Mouse (Mus musculus) left cerebral cortex, postnatal 4 days (tissue): ENCODE results near the gene Slc6a9. TPM values are rescaled to one million over a fixed set of nuclear protein-coding genes. Genes with fewer than 3 reads are reported as not detected.

Experiments used
- DNase-seq: peaks from one replicate; pipeline ENCODE4 v3.0.0-alpha.2; 2022
- intact Hi-C: fragments of 180-260 bp; cut with DNase I; formaldehyde crosslinking; loops from one replicate; pipeline ENCODE4 v1.15.1; 2025
- total RNA-seq, 2 experiments: library from RNA; stranded (reverse); gene quantifications; 2 replicates each; pipeline ENCODE4 v1.2.3; 2021

Gene Slc6a9
- total RNA-seq = 10 to 100 TPM; 33.4 to 34.1 TPM

DNA sequence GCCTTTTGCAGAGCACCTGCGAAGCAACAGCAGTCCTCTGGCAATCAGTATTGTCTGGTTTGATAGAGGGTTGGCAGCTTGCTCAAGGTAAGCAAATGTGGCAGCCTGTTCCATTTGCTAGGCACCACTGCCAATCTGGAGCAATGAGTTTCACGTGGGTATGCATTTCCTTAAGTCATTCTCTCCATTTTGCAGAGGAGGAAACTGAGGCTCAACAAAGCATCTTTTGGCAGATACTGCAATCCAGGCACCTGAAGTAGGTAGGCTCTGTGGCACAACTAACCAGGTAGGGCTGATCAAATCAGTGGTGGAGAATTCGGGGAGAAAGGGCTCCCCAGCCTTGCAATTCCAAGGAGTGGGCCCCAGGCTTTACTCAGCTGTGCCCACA is at the start of gene Slc6a9:
Gene Slc6a9, plus strand, starts transcription at position 50 of the 388 bp plus-strand sequence.
- no peak for DNase-seq
- intact Hi-C loops = loop anchor here (5.0 kb wide), 1 partner anchor 33 kb away; no protein-coding TSS in a partner anchor

DNA sequence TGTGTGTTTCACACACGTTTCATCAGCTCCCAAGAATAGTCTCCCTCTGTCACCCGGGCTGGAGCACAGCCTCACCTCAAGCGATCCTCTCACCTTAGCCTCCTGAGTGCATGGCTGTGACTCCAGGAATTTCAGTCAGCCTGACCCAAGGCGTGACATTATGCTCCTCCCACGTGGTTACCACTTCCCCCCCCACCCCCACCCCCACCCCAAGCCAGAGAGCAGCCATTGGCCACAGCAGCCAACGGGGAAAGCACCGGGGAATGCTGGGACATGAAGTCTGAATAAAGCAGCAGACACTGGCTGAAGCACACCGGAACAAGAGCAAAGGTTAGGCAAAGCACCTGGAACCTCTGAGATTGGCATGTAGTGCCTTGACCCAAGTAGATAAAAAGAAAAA is 47.3 kb upstream of the Slc6a9 start:
- intact Hi-C loops = no loop called here
- DNase-seq = no peak

DNA sequence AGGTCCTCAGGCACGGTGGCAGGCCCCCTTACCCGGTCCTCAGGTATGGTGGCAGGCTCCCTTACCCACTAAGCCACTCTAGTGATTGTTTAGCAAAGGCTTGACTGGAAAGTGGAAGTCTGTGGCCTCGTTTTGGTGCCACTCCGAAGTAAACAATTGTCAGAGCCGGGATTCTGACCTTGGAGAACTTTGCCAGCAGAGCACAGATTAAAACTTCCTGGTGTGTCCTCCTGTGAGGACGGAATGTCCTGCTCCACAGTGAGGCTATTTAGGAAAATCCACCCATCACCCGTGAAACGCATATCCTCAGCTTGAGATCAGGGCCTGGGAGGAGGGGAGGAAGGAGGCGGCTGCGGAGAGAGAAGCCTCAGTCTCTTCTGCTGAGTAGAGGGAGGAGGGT is 46.0 kb upstream of the Slc6a9 start:
- DNase-seq = no peak
- intact Hi-C loops = no loop called here

DNA sequence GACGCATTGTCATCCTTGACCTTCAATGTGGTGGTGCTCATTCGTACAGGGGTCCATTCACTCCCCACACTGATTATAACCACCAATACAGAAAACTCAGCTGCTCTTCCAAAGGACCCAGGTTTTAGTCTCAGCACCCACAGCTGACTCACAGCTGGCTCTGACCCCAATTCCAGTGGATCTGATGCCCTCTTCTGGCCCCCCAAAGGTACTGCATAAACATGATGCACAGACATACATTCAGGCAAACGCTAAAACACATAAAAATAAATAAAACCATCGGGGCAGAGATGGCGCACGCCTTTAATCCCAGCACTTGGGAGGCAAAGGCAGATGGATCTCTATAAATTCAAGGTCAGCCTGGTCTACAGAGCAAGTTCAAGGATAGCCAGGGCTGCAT is 34.4 kb upstream of the Slc6a9 start:
- intact Hi-C loops = no loop called here

DNA sequence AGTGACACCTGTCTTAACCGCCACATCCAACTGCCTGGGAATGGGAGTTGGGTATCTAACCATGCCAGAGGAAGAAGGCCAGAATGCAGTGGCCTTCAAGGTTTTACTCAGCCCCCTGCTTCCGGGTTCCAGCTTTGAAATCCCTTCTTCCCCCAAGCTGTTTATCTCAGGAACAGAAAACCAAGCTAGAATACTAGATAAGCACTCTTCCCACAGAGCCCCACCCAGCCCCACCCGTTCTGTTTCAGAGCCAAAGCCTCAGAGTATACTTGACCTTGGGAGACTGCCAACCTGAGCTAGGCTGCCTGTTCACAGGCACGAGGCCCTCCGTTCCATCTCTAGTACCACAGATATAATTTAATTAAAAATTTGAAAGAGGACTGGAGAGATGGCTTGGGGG is 27.3 kb upstream of the Slc6a9 start:
- intact Hi-C loops = no loop called here
- no peak for DNase-seq

More for the DNA sequence above, 34.4 kb upstream of the Slc6a9 start:
- no peak for DNase-seq

DNA sequence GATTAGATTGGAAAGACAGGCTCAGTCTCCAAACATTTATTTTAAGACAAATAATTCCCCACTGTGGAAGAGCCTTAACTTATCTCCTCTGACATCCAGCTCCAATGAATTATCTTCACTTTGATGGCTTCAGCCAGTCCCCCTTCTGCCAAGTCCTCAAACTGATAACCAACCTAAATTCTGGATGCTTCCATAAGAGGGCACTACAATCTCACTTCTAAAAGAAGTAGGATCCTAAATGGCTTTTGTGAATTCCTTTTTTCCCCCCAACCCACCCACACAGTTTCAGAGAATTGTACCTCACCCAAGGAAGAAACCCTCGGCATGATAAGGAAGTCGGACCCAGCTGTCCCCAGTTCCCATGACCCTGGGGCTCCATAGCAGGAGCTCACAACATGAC is 23.4 kb upstream of the Slc6a9 start:
- intact Hi-C loops = loop anchor here (10.0 kb wide), 1 partner anchor 274 kb away; no protein-coding TSS in a partner anchor
- no peak for DNase-seq

DNA sequence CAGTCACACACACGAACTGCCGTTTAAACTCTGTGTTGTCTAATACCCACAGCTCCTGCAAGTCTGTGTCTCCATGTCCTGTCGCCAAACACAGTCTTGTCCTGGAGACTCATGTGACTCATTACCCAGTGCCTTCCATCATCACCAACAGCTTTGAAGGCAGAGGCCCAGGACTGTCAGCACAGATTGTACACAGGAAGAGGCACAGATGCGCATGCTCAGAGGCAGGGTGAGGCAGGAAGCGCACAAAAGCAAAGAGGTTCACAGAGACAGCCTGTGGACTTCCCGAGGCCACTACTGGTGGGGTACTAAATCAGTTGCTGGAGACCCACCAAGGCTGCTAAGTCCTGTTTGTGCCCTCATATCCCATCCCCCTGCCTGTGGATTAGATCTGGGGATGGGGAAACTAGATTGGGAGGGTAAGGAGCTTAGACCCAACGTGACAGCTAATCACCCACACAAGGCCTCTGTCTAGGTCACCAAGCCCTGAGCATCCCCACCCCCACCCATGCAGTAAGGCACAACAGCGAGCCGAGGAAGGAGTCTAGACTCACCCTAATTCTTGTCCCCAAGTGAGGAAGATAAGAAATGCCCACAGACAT is 20.6 kb upstream of the Slc6a9 start:
- no peak for DNase-seq
- intact Hi-C loops = loop anchor here (10.0 kb wide), 1 partner anchor 271 kb away; no protein-coding TSS in a partner anchor

DNA sequence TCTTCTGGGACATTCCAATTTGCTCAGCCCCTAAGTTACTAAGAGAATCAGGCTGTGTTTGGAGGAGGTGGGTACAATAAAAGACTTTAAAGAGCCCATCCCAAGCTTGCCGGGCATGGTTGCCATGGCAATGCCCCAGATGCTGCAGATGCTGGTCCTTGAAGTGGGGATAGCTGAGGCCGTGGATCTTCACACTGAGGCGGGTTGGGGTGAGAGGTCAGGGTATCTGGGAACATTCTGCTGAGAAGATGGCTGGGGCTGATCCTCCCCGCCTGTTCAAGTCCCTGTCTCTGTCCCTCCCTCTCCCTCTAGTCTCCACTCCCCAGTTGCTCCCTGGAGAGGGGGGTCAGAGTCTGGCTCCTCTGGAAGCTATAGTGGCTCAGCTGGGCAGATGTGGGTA is 20.0 kb upstream of the Slc6a9 start:
- DNase-seq = no peak
- intact Hi-C loops = loop anchor here (10.0 kb wide), 1 partner anchor 270 kb away; no protein-coding TSS in a partner anchor

DNA sequence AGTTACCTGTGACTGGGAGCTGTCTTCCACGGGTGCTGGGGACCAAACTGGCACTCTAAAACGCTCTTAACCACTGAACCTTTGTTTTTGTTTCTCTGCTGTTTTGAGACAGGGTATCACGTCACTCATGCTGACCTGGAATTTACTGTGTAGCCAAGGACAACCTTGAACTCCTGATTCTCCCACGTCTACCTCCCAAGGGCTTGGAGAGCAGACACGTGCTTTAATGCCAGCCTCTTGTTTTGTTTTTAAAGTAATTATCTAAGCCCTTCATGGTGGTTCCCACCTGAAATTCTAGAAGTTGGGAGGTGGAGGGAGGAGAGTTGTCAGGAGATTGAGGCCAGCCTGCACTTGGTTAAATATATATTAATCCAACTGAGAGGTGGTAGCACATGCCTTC is 17.5 kb upstream of the Slc6a9 start:
- intact Hi-C loops = loop anchor here (10.0 kb wide), 1 partner anchor 268 kb away; no protein-coding TSS in a partner anchor
- DNase-seq = no peak

DNA sequence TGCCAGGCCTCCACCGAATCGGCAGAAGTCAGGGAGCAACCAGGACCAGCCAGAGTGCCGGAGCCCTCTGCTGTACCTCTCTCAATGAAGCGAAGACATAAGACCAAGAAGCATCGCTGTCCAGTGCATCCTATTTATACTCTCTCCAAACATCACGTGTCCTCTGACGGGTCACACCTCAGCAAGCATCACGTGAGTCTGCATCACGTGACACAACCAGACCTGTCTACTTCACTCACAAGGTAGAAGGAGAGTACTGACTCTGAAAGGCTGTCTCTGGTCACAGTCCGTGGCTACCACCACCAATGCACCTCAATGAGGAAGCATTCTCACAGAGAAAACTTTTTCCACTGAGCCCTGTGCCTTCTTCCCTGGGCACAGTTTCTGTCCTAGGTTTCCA is 16.3 kb upstream of the Slc6a9 start:
- intact Hi-C loops = loop anchor here (10.0 kb wide), 1 partner anchor 267 kb away; no protein-coding TSS in a partner anchor
- DNase-seq = no peak

DNA sequence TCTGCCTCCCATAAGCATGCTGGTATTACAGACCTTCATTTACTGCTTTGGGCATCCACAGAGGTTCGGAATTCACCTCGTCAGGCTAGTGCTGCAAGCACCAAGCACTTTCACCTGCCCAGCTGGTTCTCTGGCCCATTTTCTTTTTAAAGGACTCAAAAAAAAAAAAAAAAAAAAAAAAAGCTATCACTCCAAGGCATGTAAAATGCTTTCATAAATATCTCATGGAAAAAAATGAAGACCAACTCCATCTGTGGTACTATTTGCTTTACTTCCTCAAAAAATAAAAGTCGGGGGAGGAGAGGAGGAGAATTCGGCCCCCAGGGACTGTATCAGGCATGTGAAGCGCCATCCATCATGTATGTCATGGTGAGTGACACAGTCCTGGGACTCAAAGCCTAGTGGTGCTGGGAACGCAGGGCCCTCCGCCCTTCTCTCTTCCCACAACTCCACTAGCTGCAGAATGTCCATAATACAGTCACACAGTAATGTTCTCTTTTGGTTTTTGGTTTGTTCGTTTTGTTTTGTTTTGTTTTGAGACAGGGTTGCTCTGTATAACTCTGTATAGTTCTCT is 5.6 kb upstream of the Slc6a9 start:
- intact Hi-C loops = no loop called here
- no peak for DNase-seq

DNA sequence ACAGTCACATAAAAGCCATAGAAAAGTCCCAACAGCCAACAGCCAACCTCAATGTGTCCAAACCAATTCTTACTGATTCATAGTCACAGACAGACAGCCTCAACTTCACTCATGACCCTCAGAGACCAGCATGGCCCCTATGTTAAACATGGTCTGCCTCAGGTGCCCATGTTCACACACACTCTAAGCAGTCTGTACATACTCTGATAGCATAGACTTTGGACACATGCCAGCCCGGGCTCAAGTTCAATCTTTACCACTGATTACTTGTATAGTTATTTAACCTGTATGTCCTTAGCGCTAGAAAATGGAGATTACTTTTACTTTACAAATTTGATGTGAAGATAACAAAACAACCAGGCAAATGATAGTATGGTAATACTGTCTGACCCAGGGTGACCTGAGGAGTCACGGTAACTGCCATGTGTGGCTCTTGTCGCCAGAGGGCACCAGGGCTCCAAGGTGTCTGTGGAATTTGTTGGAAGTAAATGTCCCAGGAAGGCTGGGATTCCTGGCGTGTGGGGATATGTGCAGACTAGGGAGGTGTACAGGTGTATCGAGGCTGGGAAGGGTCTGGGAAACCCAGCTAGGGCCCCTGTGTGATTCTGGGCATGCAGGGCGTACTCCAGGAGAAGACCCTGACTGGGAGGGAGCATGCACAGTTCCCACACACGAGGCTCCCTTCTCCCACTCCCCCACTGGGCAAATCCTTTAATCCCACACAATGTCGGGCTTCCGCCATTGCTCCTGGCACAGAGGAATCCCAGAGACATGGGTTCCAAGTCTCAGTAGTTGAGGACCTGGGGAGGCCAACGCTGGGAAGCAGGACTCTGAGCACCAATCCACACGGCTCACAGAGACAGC is 4.8 kb upstream of the Slc6a9 start:
- peak; percentile 80 for DNase-seq
- intact Hi-C loops = loop anchor here (5.0 kb wide), 1 partner anchor 38 kb away; no protein-coding TSS in a partner anchor

DNA sequence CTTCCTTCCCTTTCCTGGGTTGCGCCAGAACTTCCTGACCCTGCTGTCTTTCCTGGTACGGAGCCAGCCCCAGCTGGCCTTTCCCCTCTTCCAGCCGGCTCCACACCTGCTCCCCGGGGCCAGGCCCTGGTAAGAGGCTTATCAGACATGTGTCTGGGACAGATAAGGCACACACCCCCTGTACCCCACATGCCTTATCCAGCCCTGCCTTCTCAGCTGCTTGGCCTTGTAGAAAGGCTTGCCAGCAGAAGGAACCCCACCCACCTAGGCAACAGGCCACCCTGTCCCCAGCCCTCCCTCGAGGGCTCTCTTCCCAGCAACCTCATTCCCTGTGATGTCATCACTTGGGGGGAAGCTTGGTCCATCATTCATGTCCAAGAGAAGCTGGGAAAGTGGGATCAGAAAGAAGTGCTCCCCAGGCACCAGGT is 4.2 kb upstream of the Slc6a9 start:
- intact Hi-C loops = loop anchor here (5.0 kb wide), 1 partner anchor 37 kb away; no protein-coding TSS in a partner anchor
- peak; percentile 86 for DNase-seq

DNA sequence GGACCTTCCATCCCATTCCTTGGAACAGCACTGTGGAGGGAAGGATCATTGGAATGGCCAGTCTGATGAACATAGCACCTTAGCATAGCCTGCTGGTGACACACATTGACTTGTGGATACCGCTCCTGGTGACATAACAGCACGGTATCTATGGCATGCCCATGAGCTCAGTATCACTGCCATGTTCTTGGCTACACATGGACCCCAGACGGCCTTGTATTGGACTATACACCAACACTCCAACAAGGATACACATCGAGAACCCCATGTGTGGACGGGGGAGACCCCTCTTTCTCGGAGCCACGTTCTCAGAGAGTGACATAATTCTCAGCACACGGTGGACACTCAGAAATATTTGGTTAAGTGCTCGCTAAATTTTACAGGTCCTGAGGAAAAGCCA is 3.5 kb upstream of the Slc6a9 start:
- DNase-seq = no peak
- intact Hi-C loops = loop anchor here (5.0 kb wide), 1 partner anchor 36 kb away; no protein-coding TSS in a partner anchor

DNA sequence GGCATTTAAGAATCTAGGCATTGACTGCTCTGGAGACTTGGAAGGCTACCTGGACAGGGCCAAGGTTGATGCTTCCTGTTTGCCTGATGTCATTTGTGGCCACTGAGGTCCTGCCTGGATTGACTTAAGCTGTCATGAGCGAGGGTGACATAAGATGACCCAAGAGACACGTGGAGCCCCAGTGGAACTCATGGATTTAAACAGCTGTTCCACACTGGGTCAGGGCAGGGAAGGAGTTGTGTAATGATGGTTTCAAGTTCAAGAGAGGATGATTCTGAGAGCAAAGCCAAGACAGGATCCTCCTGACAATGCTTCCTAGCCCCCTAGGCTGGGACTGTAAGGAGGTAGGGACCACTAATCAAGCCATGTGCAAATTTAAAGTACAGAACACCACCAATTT is 2.8 kb upstream of the Slc6a9 start:
- intact Hi-C loops = loop anchor here (5.0 kb wide), 1 partner anchor 36 kb away; no protein-coding TSS in a partner anchor
- DNase-seq = no peak

DNA sequence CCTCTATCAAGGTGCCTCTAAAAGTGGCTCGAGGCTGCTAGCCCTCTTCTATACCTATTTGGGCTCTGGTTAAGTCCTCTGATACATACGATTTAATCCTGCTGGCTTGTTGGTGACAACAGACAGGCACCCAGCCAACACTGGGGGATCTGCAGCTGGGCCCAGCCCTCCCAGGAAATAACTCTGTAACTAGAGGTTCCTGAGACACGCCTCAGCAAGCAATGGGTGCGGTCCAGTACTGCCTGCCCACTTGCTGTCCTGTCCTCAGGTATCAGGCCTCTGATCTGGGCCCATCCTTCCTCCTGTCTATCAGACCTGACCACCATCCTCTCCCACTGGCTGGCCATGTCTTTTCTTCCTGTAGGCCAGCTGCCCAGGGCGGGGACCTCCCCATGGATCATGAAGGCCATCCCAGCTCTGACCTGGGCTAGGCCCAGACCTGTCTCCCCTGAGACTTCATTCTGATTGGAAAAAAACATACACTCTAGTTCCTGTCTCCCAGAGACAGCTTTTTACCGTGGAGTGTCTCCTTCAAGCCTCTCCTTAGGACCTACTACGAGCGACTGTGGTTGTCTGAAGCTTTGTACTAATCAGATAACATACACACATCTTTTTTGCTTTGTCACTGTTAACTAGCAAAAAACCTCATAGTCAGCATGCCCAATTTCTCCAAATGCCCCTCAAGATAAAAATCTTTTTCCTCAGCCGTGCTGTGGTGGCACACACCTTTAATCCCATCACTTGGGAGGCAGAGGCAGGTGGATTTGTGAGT is 2.2 kb upstream of the Slc6a9 start:
- DNase-seq = no peak
- intact Hi-C loops = loop anchor here (5.0 kb wide), 1 partner anchor 35 kb away; no protein-coding TSS in a partner anchor

DNA sequence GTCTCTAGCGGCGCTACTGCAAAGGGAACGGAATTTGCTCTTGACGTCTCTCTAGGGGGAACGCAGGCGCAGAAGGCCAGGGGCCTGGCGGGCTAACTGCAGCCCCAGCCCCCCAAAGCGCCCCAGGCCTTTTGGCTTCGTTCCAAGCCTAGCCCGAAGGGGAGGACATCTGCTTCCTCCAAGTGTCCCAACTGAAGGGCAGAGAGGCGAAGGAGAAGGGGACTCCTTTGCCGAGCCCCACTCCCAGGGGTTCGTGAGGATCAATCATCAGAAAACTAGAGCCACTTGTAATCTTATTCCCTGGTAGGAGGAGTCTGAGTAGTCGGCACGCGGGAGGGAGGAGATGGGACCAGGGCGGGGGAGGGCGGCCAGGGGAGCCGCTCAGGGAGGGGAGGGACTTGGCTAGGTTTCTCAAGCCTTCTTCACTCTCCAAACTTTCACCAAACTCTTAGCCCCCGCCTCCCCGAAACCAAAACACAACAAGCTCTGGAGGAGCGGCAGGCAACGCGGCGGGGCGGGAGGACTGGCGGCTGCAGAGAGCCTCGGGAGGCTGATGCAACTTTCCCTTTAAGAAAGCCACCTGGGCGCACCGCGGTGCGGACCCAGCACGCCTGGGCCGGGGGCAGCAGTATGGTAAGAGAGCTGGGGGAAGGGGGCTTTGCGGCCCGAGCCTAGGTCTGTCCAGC is 682 bp downstream of the Slc6a9 start:
- intact Hi-C loops = loop anchor here (5.0 kb wide), 1 partner anchor 32 kb away; no protein-coding TSS in a partner anchor
- DNase-seq = peak; percentile 76

DNA sequence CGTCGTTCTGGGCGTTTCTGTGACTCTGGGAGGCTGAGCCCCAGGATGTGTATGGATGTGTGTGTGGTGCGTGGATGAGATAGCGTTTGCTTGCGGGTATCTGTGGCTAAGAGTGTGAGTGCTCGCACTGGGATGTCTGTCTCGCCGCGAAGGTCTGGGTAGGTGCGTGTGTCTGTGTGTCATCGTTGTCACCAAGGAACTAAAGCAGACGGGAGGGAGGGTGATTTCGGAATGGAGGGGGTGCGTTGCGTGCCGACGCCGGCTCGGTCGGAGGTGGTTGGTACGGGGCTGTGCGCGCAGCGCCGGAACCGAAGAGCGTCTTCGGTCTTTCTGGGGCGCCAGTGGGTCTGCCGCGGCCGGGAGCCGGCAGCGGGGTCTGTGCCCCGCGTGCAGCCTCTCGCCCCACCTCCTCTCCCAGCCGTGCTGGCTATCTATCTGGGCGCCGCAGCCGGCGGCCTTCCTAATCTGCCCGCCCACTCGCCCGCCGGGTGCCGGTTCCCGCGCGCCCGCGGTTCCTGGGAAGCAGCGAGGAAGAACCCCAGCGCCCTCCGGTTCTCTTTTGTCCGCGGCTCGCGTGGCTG is 1.3 kb downstream of the Slc6a9 start:
- DNase-seq = peak; percentile 22
- intact Hi-C loops = no loop called here

DNA sequence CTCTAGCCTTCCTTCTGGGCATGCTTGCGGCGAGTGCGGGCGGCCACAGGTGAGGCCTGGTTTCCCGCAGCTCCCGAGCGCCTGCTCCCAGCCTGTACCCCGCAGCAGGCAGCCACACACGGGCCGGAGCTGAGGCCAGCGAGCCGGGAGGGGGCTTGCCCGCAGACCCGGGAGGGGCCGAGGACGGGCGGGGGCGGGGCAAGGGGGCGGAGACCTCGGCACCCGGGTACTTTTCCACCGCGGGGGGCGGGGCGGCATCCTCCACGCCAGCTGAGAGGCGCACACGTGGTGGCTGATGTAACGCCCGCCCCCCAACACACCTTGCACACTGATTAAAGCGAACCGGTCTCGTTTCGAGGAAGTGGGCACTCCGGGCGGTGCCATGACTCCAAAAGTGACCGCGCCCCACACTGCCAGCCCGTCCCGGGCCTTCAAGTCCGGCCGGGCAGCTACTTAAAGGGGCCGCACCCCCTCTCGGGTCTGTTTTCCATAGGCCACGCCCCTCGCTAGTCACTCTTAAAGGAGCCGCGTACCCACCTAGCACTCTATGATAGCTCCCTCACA is 2.0 kb downstream of the Slc6a9 start:
- peak; percentile 87 for DNase-seq
- intact Hi-C loops = no loop called here
